Comparison of ENCODE assay signal across 10 mouse cellular contexts in genomic region chr13:64903585-64904208, GRCm38 (mm10). TPM values are rescaled to one million over a fixed set of nuclear protein-coding genes. Genes with fewer than 3 reads are reported as not detected.
DNase-seq lines count a peak whose midpoint lies in the region; ATAC-seq lines count a peak whose summit lies in the region.
"Had no signal": no experiment of that assay in that cellular context is flagged by ENCODE, and none has a peak within 500 bp of the region (broad histone marks: within the 10 kb centered on the region; RNA-seq: fewer than 3 reads in every experiment).

Gene Cntnap3, minus strand, starts transcription at chr13:64903955.

- H3K27me3 ChIP-seq in heart, embryonic 12.5 days (replicated peaks): no peaks in the 10 kb centered on the region
- no peaks in the 10 kb centered on the region for H3K27me3 ChIP-seq in hindbrain, embryonic 13.5 days
- H3K27me3 ChIP-seq in neural tube, embryonic 12.5 days (replicated peaks): no peaks in the 10 kb centered on the region
- H3K27me3 ChIP-seq: CH12.LX had no signal

- no peak within 1 kb of the TSS for H3K9ac ChIP-seq in heart, embryonic 12.5 days
- peak within 1 kb of the TSS; percentile 46; the same call in 1 of the 2 replicates for H3K9ac ChIP-seq in hindbrain, embryonic 13.5 days
- no peak within 1 kb of the TSS for H3K9ac ChIP-seq in neural tube, embryonic 12.5 days

- 0 out of 2 replicates have a peak within 1 kb of the TSS, but pooled peaks have one; percentile 24 for H3K4me3 ChIP-seq in heart, embryonic 12.5 days
- peak within 1 kb of the TSS; percentile 26 for H3K4me3 ChIP-seq in hindbrain, embryonic 13.5 days
- no peak within 1 kb of the TSS for H3K4me3 ChIP-seq in neural tube, embryonic 12.5 days

- H3K4me2 ChIP-seq in heart, embryonic 12.5 days: peak within 1 kb of the TSS; percentile 59
- H3K4me2 ChIP-seq in hindbrain, embryonic 13.5 days: peak within 1 kb of the TSS; percentile 52
- peak within 1 kb of the TSS; percentile 42 for H3K4me2 ChIP-seq in neural tube, embryonic 12.5 days (replicated peaks)

- no peak within 1 kb of the TSS for H3K27ac ChIP-seq in heart, embryonic 12.5 days (ENCODE audit: poor library complexity, severe bottlenecking)
- no peak within 1 kb of the TSS for H3K27ac ChIP-seq in hindbrain, embryonic 13.5 days
- no peak within 1 kb of the TSS for H3K27ac ChIP-seq in neural tube, embryonic 12.5 days

- peak; percentile 53; the same call in 1 of the 2 replicates for ATAC-seq in heart, embryonic 12.5 days (ENCODE audit: insufficient number of reproducible peaks, low FRiP score)
- ATAC-seq in hindbrain, embryonic 13.5 days (ENCODE audit: low FRiP score): peak; percentile 83
- peak; percentile 65; the same call in 1 of the 2 replicates for ATAC-seq in neural tube, embryonic 12.5 days (ENCODE audit: low FRiP score, low read depth)

- intact Hi-C loops in heart, postnatal 25 days (cut with DNase I): no loop called here
- intact Hi-C loops in left cerebral cortex, postnatal 10 days (cut with DNase I): loop anchor here (2.0 to 10.0 kb wide), 2 partner anchors 455 to 579 kb away; no protein-coding TSS in a partner anchor

- no peaks in the 10 kb centered on the region for H3K4me1 ChIP-seq in heart, embryonic 12.5 days (replicated peaks)
- 0 out of 2 replicates have a peak, but pooled peaks cover 5% of the 10 kb centered on the region for H3K4me1 ChIP-seq in hindbrain, embryonic 13.5 days (replicated peaks)
- no peaks in the 10 kb centered on the region for H3K4me1 ChIP-seq in neural tube, embryonic 12.5 days

- H3K36me3 ChIP-seq in heart, embryonic 12.5 days: no peaks in the 10 kb centered on the region
- H3K36me3 ChIP-seq in hindbrain, embryonic 13.5 days: no peaks in the 10 kb centered on the region
- no peaks in the 10 kb centered on the region for H3K36me3 ChIP-seq in neural tube, embryonic 12.5 days

- DNase-seq in heart, postnatal 25 days (ENCODE audit: low spot score): no peak
- peak; percentile 76 for DNase-seq in embryo, embryonic 10 days (ENCODE audit: low spot score)
- DNase-seq in left cerebral cortex, postnatal 10 days (ENCODE audit: extremely low spot score in 1 of 2, low spot score in 2 of 2): peak; percentile 37 to 51
- DNase-seq in spleen, postnatal 4 days (ENCODE audit: low spot score in 2 of 2): no peak
- no peak for DNase-seq in gastrocnemius, postnatal 10 days

- 12% methylated on average over 16 of the region's 16 CpGs for WGBS in heart, embryonic 12.5 days
- WGBS in hindbrain, embryonic 13.5 days: 10% methylated on average over 16 of the region's 16 CpGs
- WGBS in neural tube, embryonic 12.5 days: 11% methylated on average over 16 of the region's 16 CpGs

- H3K9me3 ChIP-seq in heart, embryonic 12.5 days (replicated peaks): peaks cover 9% of the 10 kb centered on the region; the same call in 1 of the 2 replicates
- H3K9me3 ChIP-seq in hindbrain, embryonic 13.5 days: peaks cover 3% of the 10 kb centered on the region; the same call in 1 of the 2 replicates
- H3K9me3 ChIP-seq in neural tube, embryonic 12.5 days: no peaks in the 10 kb centered on the region

RNA-seq across cellular contexts. Expression of gene Cntnap3, which starts in this region (rescaled TPM):
- polyA plus RNA-seq in heart, embryonic 12.5 days (2016; fragmentation: Nextera tagmentation; extraction: Ambion mirVana): 0.17 TPM in 1 of 2 replicates, not detected in the other
- total RNA-seq in heart, postnatal 25 days (2021): not detected
- polyA plus RNA-seq in hindbrain, embryonic 13.5 days (2015; fragmentation: Nextera tagmentation; extraction: Ambion mirVana): 0.14 and 0.26 TPM in 2 replicates
- total RNA-seq in left cerebral cortex, postnatal 10 days (2021): 10 to 100 TPM; 15.1 to 17.5 TPM
- polyA plus RNA-seq in neural tube, embryonic 12.5 days (2016; fragmentation: Nextera tagmentation; extraction: Ambion mirVana): 0.11 and 0.28 TPM in 2 replicates
- under 1 TPM in 1 of 2 experiments, not detected in 1; 0.02 TPM for total RNA-seq in gastrocnemius, postnatal 10 days (2021)
- total RNA-seq: CH12.LX had no signal
- polyA plus RNA-seq: spleen, adult 2 months had no signal

Comparison
In these comparisons a context has a peak if more than half of its experiments do, and no peak if none do; other contexts are left out.
1. RNA of gene Cntnap3 (total RNA-seq): 15.1 to 17.5 TPM in left cerebral cortex, postnatal 10 days; not detected in heart, postnatal 25 days and 0.02 TPM in gastrocnemius, postnatal 10 days; every median in the first group is over 10 times any median in the second.
2. Peak in ATAC-seq, H3K4me3 ChIP-seq and H3K4me2 ChIP-seq in heart, embryonic 12.5 days; RNA of the gene not detected or under 1 TPM.
3. Peak in ATAC-seq, H3K4me3 ChIP-seq, H3K9ac ChIP-seq and H3K4me2 ChIP-seq in hindbrain, embryonic 13.5 days; RNA of the gene not detected or under 1 TPM.
4. Peak in ATAC-seq and H3K4me2 ChIP-seq in neural tube, embryonic 12.5 days; RNA of the gene not detected or under 1 TPM.
5. DNase-seq: peak in embryo, embryonic 10 days (single experiment) and left cerebral cortex, postnatal 10 days (2 of 2); none in heart, postnatal 25 days (single experiment), spleen, postnatal 4 days (0 of 2) and gastrocnemius, postnatal 10 days (single experiment).
6. Peak in every context shown above with its lines, with median percentiles within 50 percentile points of each other: ATAC-seq and H3K4me2 ChIP-seq.